Mouse (Mus musculus): ENCODE data around the gene Cct2. TPM values are rescaled to one million over a fixed set of nuclear protein-coding genes. Genes with fewer than 3 reads are reported as not detected.

The Cct2 gene
- total RNA-seq (2021): 100 to 1,000 TPM; 174 to 178 TPM
- long read RNA-seq, transcript Cct2-201 (16 exons, 1,959 nt): major isoform, 79 of 117 reads
- long read RNA-seq, partial matches to known transcripts: 18 of 117 reads
- long read RNA-seq, other reads (novel, unspliced or antisense): 20 of 117 reads

- DNase-seq (ENCODE audit: low spot score in 2 of 2): peak; percentile 82 to 92
These were observed at the start of gene Cct2 for GRCm38 (mm10) chr10:117063254-117064021. TSS of gene Cct2 (minus strand) at chr10:117063814.

GRCm38 (mm10) chr10:117112545-117112944, 48.9 kb upstream of the Cct2 start:
- DNase-seq (ENCODE audit: low spot score in 2 of 2): no peak

GRCm38 (mm10) chr10:117111455-117111854, 47.8 kb upstream of the Cct2 start:
- no peak for DNase-seq (ENCODE audit: low spot score in 2 of 2)

- no peak for DNase-seq (ENCODE audit: low spot score in 2 of 2)
These were observed 46.7 kb upstream of the Cct2 start for GRCm38 (mm10) chr10:117110271-117110670.

- DNase-seq (ENCODE audit: low spot score in 2 of 2): no peak
These were observed 43.1 kb upstream of the Cct2 start for GRCm38 (mm10) chr10:117106686-117107085.

GRCm38 (mm10) chr10:117106244-117106643, 42.6 kb upstream of the Cct2 start:
- no peak for DNase-seq (ENCODE audit: low spot score in 2 of 2)

- DNase-seq (ENCODE audit: low spot score in 2 of 2): no peak
These were observed 41.4 kb upstream of the Cct2 start for GRCm38 (mm10) chr10:117105015-117105414.

GRCm38 (mm10) chr10:117103854-117104598, 40.4 kb upstream of the Cct2 start:
- no peak for DNase-seq (ENCODE audit: low spot score in 2 of 2)

- DNase-seq (ENCODE audit: low spot score in 2 of 2): no peak
These were observed 36.6 kb upstream of the Cct2 start for GRCm38 (mm10) chr10:117100175-117100574.

GRCm38 (mm10) chr10:117097116-117097698, 33.6 kb upstream of the Cct2 start:
- no peak for DNase-seq (ENCODE audit: low spot score in 2 of 2)

- DNase-seq (ENCODE audit: low spot score in 2 of 2): no peak
These were observed 32.5 kb upstream of the Cct2 start for GRCm38 (mm10) chr10:117096096-117096495.

- DNase-seq (ENCODE audit: low spot score in 2 of 2): peak; percentile 22 to 40
These were observed 31.1 kb upstream of the Cct2 start for GRCm38 (mm10) chr10:117094504-117095329.

- no peak for DNase-seq (ENCODE audit: low spot score in 2 of 2)
These were observed 26.0 kb upstream of the Cct2 start for GRCm38 (mm10) chr10:117089628-117090027.

- DNase-seq (ENCODE audit: low spot score in 2 of 2): no peak
These were observed 18.3 kb upstream of the Cct2 start for GRCm38 (mm10) chr10:117081914-117082359.

- no peak for DNase-seq (ENCODE audit: low spot score in 2 of 2)
These were observed 17.7 kb upstream of the Cct2 start for GRCm38 (mm10) chr10:117081326-117081725.

- no peak for DNase-seq (ENCODE audit: low spot score in 2 of 2)
These were observed 14.7 kb upstream of the Cct2 start for GRCm38 (mm10) chr10:117078284-117078683.

- DNase-seq (ENCODE audit: low spot score in 2 of 2): no peak
These were observed 9.6 kb upstream of the Cct2 start for GRCm38 (mm10) chr10:117073176-117073575.

- DNase-seq (ENCODE audit: low spot score in 2 of 2): peak in 1 of 2 experiments; percentile 24
These were observed 8.7 kb upstream of the Cct2 start for GRCm38 (mm10) chr10:117072191-117072888.

- DNase-seq (ENCODE audit: low spot score in 2 of 2): no peak
These were observed 5.5 kb upstream of the Cct2 start for GRCm38 (mm10) chr10:117069109-117069508.

- no peak for DNase-seq (ENCODE audit: low spot score in 2 of 2)
These were observed 462 bp upstream of the Cct2 start for GRCm38 (mm10) chr10:117064076-117064475.
